Mouse (Mus musculus): ENCODE results near the gene Nutm1.

Gene Nutm1

DNA sequence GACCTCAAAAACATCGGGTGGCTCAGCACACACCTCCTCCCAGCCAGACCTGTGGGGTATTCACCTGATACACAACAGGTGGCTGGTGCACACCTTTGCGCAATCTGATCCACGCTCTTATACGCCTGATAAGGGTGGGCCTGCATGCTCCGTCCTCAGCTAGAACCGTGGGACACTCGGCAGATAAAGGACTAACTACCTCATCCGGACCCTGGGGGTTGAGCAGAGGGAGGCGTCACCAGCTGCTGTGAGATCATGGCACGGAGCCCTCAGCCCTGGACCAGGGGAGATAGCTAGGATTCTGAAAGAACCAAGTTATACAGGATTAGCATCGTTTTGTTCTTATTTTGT, 7.1 kb upstream of the Nutm1 start, which contains the start of gene Gm21985:
TSS of gene Gm21985 (plus strand) at position 73 of the 351 bp plus-strand sequence.
- ChIA-PET POLR2A (interaction anchor here in 3 of 4 experiments (0.6 to 5.7 kb wide), 40 partner anchors 8 to 232 kb away, joined by 3 to 44 read pairs (median 6); partner anchors contain the start of genes Emc4 (in 3 of the 3), Lpcat4 (in 3 of the 3), Katnbl1 (in 2 of the 3) and Emc7 (in 1 of the 3)), CTCF (interaction anchor here in 2 of 4 experiments (0.6 to 1.9 kb wide), 3 partner anchors 26 to 1877 kb away, joined by 3 to 8 read pairs (median 7); partner anchors contain the start of gene Katnbl1 (in 1 of the 2))

DNA sequence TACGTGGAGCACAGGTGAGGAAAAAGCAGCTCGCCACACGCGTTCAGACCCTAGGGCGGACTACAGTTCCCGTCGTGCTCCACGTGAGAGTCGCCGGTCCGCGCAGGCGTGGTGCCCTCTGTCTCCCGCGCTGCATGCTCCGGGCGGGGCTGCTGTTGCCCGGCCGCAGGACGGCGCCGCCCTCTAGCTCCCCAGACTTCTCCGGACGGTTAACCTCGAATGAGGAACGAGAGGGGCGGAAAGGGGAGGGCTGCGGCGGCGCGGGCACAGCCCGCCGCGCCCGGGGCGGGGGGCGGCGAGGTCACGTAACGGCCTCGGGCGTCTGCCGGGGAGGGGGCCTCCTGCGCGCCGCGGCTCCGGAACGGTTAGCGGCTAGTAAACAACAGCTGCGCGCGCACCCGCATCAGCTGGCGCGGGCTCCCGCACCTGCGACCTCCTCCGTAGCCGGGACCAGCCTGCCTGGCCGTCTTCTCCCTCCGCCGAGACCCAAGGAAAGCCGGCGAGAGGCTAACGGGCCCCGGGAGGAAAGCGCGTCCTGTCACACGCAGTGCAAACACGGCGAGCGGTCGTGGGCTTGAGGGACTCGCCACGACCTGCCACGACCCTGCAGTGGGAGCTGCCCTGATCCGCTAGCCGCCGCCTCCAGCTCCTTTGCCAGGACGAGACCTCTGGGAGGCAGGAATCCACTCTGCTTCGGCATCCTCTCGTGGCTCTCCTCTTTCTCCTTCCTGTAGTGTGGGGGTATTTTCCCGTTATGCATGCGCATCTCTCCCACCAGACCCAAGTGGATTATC, 6.6 kb upstream of the Nutm1 start, which contains the start of gene Slc12a6:
TSS of gene Slc12a6 (plus strand) at position 378 of the 794 bp plus-strand sequence.
- CTCF ChIA-PET = interaction anchor here (0.6 to 1.9 kb wide), 8 partner anchors 8 to 1877 kb away, joined by 3 to 8 read pairs (median 3); partner anchors contain the start of genes Katnbl1 (in 1 of the 4) and Lpcat4 (in 1 of the 4)
- POLR2A ChIA-PET = interaction anchor here (0.6 to 5.7 kb wide), 60 partner anchors 8 to 1175 kb away, joined by 3 to 44 read pairs (median 5); partner anchors contain the start of genes Emc4 (in 3 of the 4), Katnbl1 (in 3 of the 4), Lpcat4 (in 3 of the 4) and Emc7 (in 2 of the 4)

DNA sequence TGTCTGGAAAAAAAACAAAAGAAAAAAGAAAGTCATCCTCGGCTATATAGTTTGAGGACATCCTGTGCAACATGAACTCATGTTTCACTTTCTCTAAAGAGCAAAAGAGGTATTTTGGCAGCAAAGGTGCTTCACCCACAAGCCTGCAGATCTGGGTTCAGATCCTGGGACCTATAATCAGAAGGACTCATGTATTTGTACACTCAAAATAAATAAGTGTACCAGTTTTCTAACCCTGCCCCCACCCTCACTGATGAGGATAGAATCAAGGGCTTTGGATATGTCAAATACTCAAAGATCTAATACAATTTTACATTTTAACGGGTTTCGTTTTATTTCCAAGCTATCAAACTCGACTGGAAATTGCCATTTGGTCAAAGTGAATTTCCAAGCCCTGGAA, 5.3 kb upstream of the Nutm1 start:
- CTCF ChIA-PET = no interaction called here
- POLR2A ChIA-PET = interaction anchor here in 2 of 4 experiments (1.1 to 5.7 kb wide), 10 partner anchors 8 to 227 kb away, joined by 4 to 44 read pairs (median 6); partner anchors contain the start of genes Katnbl1 (in 1 of the 2) and Lpcat4 (in 1 of the 2)

DNA sequence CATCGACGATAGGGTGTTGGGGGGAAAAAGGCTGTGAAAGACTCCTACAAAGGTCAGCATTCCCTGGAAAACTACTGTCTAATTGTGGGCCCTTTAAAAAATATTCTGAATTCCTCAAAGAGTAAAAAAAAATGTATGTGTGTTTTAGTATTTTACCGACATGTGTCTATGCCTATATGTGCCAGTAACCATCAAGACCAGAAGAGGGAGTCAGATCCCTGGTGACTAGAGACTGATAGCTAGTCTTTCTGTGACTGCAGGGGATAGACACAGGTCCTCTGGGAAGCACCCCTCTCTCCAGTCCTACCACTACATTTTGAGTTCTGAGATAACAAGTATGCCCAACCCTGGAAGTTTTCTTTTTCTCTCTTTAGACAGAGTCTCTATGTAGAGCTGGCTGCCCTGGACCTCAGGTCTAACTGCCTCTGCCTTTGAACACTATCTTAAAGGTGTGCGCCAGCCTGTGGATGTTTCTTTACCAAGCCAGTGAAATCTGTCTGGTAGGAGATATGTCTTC, 3.7 kb upstream of the Nutm1 start:
- ChIA-PET CTCF (interaction anchor here in 3 of 4 experiments (0.5 to 1.2 kb wide), 6 partner anchors 16 to 116 kb away, joined by 3 to 5 read pairs (median 4); partner anchors contain the start of genes Lpcat4 (in 2 of the 3) and Katnbl1 (in 1 of the 3)), POLR2A (interaction anchor here in 3 of 4 experiments (0.7 to 5.7 kb wide), 18 partner anchors 8 to 192 kb away, joined by 3 to 44 read pairs (median 5); partner anchors contain the start of genes Emc4 (in 2 of the 3), Emc7 (in 2 of the 3), Katnbl1 (in 2 of the 3) and Lpcat4 (in 1 of the 3))

- ChIA-PET CTCF (interaction anchor here (0.6 to 1.0 kb wide), 6 partner anchors 15 to 118 kb away, joined by 3 to 8 read pairs (median 4); partner anchors contain the start of genes Lpcat4 (in 3 of the 4) and Katnbl1 (in 1 of the 4)), POLR2A (interaction anchor here (0.6 to 5.7 kb wide), 26 partner anchors 10 to 193 kb away, joined by 3 to 44 read pairs (median 5); partner anchors contain the start of genes Emc4 (in 3 of the 4), Emc7 (in 3 of the 4), Katnbl1 (in 2 of the 4) and Lpcat4 (in 2 of the 4))
These were observed 2.9 kb upstream of the Nutm1 start, which contains the start of gene Nop10 for GRCm38 (mm10) chr2:112261748-112262653. Gene Nop10, plus strand, starts transcription at chr2:112261926.

DNA sequence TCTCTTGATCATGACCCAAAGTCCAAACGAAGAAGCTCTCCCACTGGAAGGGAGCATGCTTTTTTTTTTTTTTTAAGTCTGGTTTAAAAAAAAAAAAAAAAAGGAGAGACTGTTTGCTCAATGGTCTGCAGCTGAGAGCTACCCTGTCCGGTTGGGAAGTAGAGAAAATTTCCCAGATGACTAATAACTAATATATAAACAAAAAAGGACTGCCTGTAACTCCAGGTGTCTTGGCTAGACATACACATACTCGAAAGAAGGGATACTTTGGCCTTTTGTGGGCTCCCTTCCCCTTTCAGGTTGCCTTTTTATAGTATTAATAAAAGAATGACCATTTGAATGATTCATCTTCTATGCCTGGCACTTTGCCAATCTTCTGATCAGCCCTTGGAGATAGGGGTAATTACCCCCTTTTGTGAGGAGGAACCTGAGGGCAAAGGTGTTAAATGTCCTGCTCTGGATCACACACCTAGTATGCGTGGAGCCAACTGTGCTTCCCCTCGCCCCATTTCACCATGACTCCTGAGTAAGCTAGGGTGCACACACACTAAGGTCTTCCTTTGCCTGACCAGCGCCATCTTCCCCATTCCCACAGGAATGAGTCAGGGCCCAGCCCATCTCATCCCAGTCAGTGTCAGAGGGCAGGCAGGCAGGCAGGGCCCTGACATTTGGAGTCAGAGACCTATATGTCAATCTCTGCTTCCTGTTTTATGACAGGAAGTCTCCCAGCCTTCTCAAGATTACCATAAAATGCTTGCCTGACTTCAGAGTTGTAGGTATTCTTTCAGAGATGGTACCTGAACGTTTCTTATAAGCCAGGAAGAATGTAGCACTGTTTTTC, 4.2 kb downstream of the Nutm1 start:
- POLR2A ChIA-PET = interaction anchor here in 2 of 4 experiments (0.8 to 1.7 kb wide), 4 partner anchors 10 to 11 kb away, joined by 3 to 6 read pairs (median 4); partner anchors contain the start of genes Slc12a6 (in 2 of the 2) and Gm21985 (in 1 of the 2)
- CTCF ChIA-PET = interaction anchor here in 2 of 4 experiments (0.6 to 0.7 kb wide), 4 partner anchors 16 to 535 kb away, joined by 3 to 9 read pairs (median 4); no protein-coding TSS in a partner anchor

DNA sequence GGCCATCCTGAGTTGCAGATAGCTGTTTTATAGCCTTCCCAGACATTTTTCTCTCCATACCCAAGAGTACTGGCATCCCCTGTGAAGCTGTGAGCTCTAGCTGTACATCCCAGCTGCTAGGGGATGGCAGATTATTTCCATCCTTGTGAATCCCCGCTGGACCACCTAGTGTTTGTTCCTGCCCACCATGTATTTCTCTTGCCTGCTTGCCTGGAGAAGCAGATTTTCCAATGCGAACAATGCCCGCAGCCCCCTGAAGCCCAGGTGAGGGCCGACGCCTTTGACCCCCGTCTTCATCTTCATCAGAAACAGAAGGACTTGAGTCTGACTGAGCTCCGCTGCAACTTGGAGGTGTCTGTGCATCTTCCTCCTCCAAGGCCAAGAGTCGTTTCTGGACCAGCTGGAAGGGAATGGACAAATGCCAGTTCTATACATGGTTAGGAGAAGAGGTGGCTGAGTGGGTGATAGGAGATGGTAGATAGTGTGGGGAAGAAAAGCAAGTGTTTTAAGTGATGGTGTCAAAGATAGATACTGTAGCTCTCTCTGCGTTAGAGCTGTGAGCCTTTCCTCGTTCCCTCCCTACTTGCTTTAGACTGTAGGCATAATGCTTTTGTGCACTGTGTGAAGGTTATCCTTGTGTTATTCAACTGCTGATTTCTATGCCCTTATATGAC, 9.2 kb downstream of the Nutm1 start:
- POLR2A ChIA-PET = interaction anchor here in 1 of 4 experiments (1.1 to 1.7 kb wide), 2 partner anchors 15 to 32 kb away, joined by 3 to 4 read pairs; no protein-coding TSS in a partner anchor

DNA sequence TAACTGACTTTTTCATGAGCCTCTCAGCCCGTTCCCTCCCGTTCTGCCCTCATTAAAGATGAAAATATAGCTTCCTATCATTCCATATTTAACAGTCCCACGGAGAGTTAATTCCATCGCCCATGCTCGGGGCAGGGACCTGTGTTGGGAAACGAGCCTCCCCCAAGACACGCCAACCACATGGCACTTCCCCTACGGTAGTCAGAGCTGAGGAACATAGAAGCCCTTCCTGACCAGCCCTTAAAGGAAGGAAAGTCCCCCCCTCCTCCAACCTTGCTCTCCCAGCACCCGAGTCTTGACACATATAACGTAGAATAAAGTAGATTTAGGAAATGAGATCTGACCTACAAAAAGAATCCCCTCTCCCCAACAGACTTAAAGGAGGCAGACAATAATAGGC, 11.8 kb downstream of the Nutm1 start:
- ChIA-PET POLR2A (interaction anchor here in 3 of 4 experiments (0.7 to 1.9 kb wide), 6 partner anchors 14 to 1513 kb away, joined by 3 to 8 read pairs (median 4); partner anchors contain the start of genes Emc4 (in 1 of the 3) and Nop10 (in 1 of the 3)), CTCF (interaction anchor here in 1 of 4 experiments (0.6 kb wide), 1 partner anchor 15 kb away, joined by 4 read pairs; no protein-coding TSS in a partner anchor)

More for the DNA sequence above, 9.2 kb downstream of the Nutm1 start:
- CTCF ChIA-PET = no interaction called here

- POLR2A ChIA-PET = interaction anchor here in 2 of 4 experiments (1.0 to 1.9 kb wide), 8 partner anchors 15 to 253 kb away, joined by 3 to 8 read pairs (median 4); partner anchors contain the start of genes Nop10 (in 2 of the 2), Slc12a6 (in 2 of the 2), Emc4 (in 1 of the 2) and Gm21985 (in 1 of the 2)
- CTCF ChIA-PET = interaction anchor here in 2 of 4 experiments (0.7 to 1.0 kb wide), 2 partner anchors 24 to 47 kb away, joined by 3 to 4 read pairs; no protein-coding TSS in a partner anchor
These were observed 12.9 kb downstream of the Nutm1 start for GRCm38 (mm10) chr2:112246193-112246592.

GRCm38 (mm10) chr2:112245307-112245706, 13.8 kb downstream of the Nutm1 start:
- ChIA-PET CTCF (interaction anchor here in 1 of 4 experiments (0.7 kb wide), 1 partner anchor 46 kb away, joined by 4 read pairs; no protein-coding TSS in a partner anchor), POLR2A (interaction anchor here in 1 of 4 experiments (0.7 to 1.5 kb wide), 5 partner anchors 10 to 21 kb away, joined by 3 to 4 read pairs (median 3); partner anchors contain the start of genes Gm21985 and Slc12a6)

DNA sequence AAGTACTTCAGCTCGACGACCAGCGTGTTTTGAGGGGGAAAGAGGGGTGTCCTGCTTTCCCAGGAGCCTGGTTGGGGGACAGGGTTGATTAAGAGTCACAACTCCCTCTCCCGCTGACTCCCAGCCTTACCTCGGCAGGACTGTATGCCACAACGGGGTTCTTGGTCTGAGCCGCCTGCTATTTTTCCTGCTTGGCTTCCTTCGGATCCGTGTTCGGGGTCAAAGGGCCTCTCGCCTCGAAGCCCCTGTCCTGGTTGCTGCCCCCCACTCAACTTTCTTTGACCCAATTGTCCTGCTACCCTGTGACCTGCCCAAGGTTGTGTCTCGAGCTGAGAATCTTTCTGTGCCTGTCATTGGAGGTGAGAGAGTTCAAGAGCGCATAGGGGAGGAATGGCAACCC, 17.3 kb downstream of the Nutm1 start:
- POLR2A ChIA-PET = interaction anchor here in 2 of 4 experiments (0.6 to 2.8 kb wide), 4 partner anchors 20 to 212 kb away, joined by 3 to 10 read pairs (median 6); partner anchors contain the start of genes Gm21985 (in 1 of the 2) and Slc12a6 (in 1 of the 2)
- CTCF ChIA-PET = interaction anchor here in 1 of 4 experiments (1.6 kb wide), 1 partner anchor 137 kb away, joined by 5 read pairs; the partner anchor contains the start of gene Katnbl1

DNA sequence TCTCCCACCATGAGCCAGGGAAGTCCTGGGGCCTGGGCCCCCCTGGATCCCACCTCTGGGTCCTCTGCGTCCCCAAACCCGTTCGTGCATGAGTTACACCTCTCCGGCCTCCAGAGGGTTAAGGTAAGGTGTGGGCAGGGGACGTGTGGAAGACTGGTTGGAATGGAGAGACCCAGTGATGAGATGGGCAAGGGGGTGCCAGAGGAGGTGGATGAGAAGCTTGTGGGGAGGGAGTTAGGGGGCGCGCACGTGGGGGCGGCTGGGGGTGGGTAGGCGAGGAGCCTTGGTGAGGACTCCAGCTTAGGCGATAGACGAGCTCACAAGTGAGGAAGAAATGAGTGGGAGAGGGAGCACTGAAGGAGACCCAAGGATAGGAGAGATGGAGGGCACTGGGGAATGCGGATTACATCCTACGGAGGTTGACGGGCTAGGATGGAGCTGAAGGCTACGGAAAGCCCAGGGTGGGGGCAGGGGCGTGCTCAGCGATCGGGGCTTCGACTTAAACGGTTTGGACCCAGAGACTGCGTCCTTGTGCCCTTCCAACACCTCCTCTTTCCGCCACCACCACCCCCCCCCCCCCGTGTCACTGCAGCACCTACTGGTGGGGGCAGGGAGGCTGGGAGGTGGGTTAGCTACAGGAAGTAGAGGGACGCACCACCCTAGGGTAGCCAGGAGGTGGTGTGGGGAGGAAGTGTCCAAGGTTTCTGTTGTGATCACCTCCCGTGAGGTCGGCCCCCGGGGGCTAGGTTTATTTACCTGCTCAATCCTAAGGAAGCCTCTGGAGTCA, 19.0 kb downstream of the Nutm1 start:
- POLR2A ChIA-PET = interaction anchor here in 3 of 4 experiments (0.6 to 3.4 kb wide), 23 partner anchors 11 to 1174 kb away, joined by 3 to 29 read pairs (median 4); partner anchors contain the start of genes Gm21985 (in 3 of the 3), Slc12a6 (in 3 of the 3), Emc7 (in 2 of the 3) and Katnbl1 (in 2 of the 3)
- CTCF ChIA-PET = interaction anchor here in 3 of 4 experiments (0.5 to 1.6 kb wide), 8 partner anchors 10 to 935 kb away, joined by 3 to 8 read pairs (median 3); partner anchors contain the start of genes Nop10 (in 2 of the 3), Emc4 (in 1 of the 3), Gm21985 (in 1 of the 3) and Slc12a6 (in 1 of the 3)

DNA sequence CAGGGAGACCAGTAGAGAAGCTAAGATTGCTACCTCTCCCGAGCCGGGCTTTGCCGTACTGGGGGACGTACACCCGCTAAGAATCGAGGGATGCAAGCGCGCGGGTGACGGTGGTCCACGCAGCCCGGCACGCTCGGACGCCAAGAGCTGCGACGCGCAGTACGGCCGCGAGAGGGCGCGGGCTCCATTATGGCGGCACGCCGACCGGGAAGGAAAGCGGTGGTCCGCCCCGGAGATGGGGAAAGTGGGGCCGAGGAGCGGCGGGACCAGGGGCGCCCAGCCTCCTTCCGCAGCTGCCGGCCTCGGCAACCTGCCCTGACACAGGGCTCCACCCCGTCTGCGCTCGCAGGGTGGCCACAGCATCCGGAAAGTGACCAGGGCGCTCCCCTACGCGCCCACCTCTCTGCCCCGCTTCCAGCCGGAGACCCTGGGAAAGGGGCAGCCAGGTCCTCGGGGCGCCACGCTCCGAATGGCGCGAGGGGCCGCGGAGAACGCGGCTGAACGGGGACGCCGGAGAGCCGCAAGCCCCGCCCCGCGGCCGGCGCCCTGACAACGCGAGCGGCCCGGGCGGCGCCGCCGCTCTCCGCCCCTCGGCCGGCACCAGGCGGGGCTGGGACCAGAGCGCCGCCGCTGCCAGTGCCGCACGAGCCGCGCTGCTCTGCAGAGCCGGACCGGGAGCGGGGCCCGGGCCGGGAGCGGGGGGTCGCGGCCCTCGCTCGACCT, 19.7 kb downstream of the Nutm1 start, which contains the start of gene Lpcat4:
TSS of gene Lpcat4 (plus strand) at position 257 of the 723 bp plus-strand sequence.
- ChIA-PET POLR2A (interaction anchor here in 3 of 4 experiments (0.7 to 3.4 kb wide), 24 partner anchors 9 to 259 kb away, joined by 3 to 29 read pairs (median 4); partner anchors contain the start of genes Gm21985 (in 3 of the 3), Slc12a6 (in 3 of the 3), Emc4 (in 2 of the 3) and Katnbl1 (in 2 of the 3)), CTCF (interaction anchor here (0.5 to 1.6 kb wide), 15 partner anchors 9 to 935 kb away, joined by 3 to 8 read pairs (median 3); partner anchors contain the start of genes Nop10 (in 3 of the 4), Emc4 (in 1 of the 4), Gm21985 (in 1 of the 4) and Katnbl1 (in 1 of the 4))

Measured in embryonic stem cell, embryonic (primary cell).